Comparison of ENCODE assay signal across 10 mouse cellular contexts in genomic region chrX:112949792-112950191, GRCm38 (mm10).
DNase-seq lines count a peak whose midpoint lies in the region; TF ChIP-seq lines count a peak whose summit lies in the region.
"Had no signal": no experiment of that assay in that cellular context is flagged by ENCODE, and none has a peak within 500 bp of the region (broad histone marks: within the 10 kb centered on the region; RNA-seq: fewer than 3 reads in every experiment).

No protein-coding gene starts in this region.

- H3K27ac ChIP-seq in heart, adult 2 months = no peak overlapping the region
- H3K27ac ChIP-seq: embryonic facial prominence, embryonic 12.5 days had no signal

- no peaks in the 10 kb centered on the region for H3K79me2 ChIP-seq in heart, adult 2 months (replicated peaks; ENCODE audit: control insufficient read depth, insufficient read depth, low read length)

- H3K4me1 ChIP-seq in heart, adult 2 months (ENCODE audit: control insufficient read depth, insufficient read depth, low read length) = no peaks in the 10 kb centered on the region
- H3K4me1 ChIP-seq in lung, adult 2 months (ENCODE audit: control insufficient read depth, insufficient read depth, low read length) = no peaks in the 10 kb centered on the region
- H3K4me1 ChIP-seq: embryonic facial prominence, embryonic 12.5 days had no signal

- H3K9ac ChIP-seq in heart, adult 2 months (ENCODE audit: low read depth, low read length) = no peak overlapping the region
- H3K9ac ChIP-seq: embryonic facial prominence, embryonic 12.5 days had no signal

- intact Hi-C loops in heart, adult 2 months (cut with DNase I) = no loop called here

- no peak overlapping the region for H3K4me3 ChIP-seq in heart, adult 2 months
- H3K4me3 ChIP-seq in lung, adult 2 months (replicated peaks; ENCODE audit: extremely low read depth, low read depth, low read length) = no peak overlapping the region
- H3K4me3 ChIP-seq: embryonic facial prominence, embryonic 12.5 days; myocyte had no signal

- H3K27me3 ChIP-seq in heart, adult 2 months (ENCODE audit: control insufficient read depth, insufficient read depth, low read length) = no peaks in the 10 kb centered on the region
- H3K27me3 ChIP-seq: embryonic facial prominence, embryonic 12.5 days had no signal

- no peak for TF ChIP-seq POLR2A in heart, adult 2 months (IDR thresholded peaks at IDR 0.05; ENCODE audit: insufficient read depth, low read depth, low read length)
- no peak for TF ChIP-seq POLR2A in lung, adult 2 months (IDR thresholded peaks at IDR 0.05; ENCODE audit: borderline replicate concordance, extremely low read depth, low read depth, low read length)

- no peaks in the 10 kb centered on the region for H3K36me3 ChIP-seq in heart, adult 2 months (ENCODE audit: control insufficient read depth, insufficient read depth, low read length)
- H3K36me3 ChIP-seq: embryonic facial prominence, embryonic 12.5 days had no signal

- peak; percentile 57 for TF ChIP-seq CTCF in heart, adult 2 months (IDR thresholded peaks at IDR 0.05)
- TF ChIP-seq CTCF in lung, adult 2 months (IDR thresholded peaks at IDR 0.05; ENCODE audit: insufficient read depth, low read length) = no peak

- WGBS in heart, adult 2 months = 53% methylated on average over 1 of the region's 1 CpGs
- WGBS in lung, adult 2 months = 34% methylated on average over 1 of the region's 1 CpGs

- no peak for DNase-seq in heart, adult 2 months
- DNase-seq in heart, adult 11 months = no peak
- peak; percentile 2 for DNase-seq in lung, postnatal 10 days
- no peak for DNase-seq in lung, adult 2 months
- DNase-seq in NIH3T3 (ENCODE audit: low read depth) = peak; percentile 32
- DNase-seq in retina, embryonic 14.5 days (ENCODE audit: low spot score) = peak; percentile 55
- DNase-seq in urinary bladder, adult 2 months (ENCODE audit: low spot score) = no peak
- DNase-seq in spleen, postnatal 14 days (ENCODE audit: low spot score in 2 of 2) = no peak

- no peak for TF ChIP-seq EP300 in heart, adult 2 months (IDR thresholded peaks at IDR 0.05; ENCODE audit: insufficient read depth, low read depth, low read length)

Comparison
In these comparisons a context has a peak if more than half of its experiments do, and no peak if none do; other contexts are left out.
1. DNase-seq: peak in lung, postnatal 10 days (single experiment), NIH3T3 (single experiment) and retina, embryonic 14.5 days (single experiment); none in heart, adult 2 months (0 of 2), heart, adult 11 months (single experiment), lung, adult 2 months (single experiment), urinary bladder, adult 2 months (single experiment) and spleen, postnatal 14 days (0 of 2).